In the genomic region with DNA sequence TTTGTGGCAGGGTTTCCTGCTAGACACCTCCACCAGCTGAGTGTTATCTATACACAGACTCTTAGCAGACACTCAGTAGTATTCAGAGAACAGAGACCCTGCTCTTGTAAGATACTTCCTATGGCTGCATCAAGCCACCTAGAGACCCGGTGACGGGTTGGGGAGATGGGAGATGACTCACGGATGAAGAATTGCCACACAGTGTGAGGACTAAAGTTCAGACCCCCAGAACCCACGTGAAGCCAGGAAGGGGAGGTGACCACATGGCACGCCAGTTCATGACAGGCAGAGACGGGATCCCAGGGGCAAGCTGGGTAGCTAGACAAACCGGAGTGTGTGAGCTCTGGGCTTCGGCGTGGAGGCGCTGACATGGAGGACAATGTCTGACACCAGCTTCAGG, we compare ENCODE assay signal across 15 mouse cellular contexts. TPM values are rescaled to one million over a fixed set of nuclear protein-coding genes. Genes with fewer than 3 reads are reported as not detected.
DNase-seq lines count a peak whose midpoint lies in the region; ATAC-seq lines count a peak whose summit lies in the region.
"Had no signal": no experiment of that assay in that cellular context is flagged by ENCODE, and none has a peak within 500 bp of the region (broad histone marks: within the 10 kb centered on the region; RNA-seq: fewer than 3 reads in every experiment).

No protein-coding gene starts in this region.

- WGBS in forebrain, embryonic 10.5 days, result 86% methylated on average over 10 of the region's 10 CpGs
- 80% methylated on average over 10 of the region's 10 CpGs for WGBS in forebrain, embryonic 14.5 days
- 70% methylated on average over 10 of the region's 10 CpGs for WGBS in lung, embryonic 15.5 days
- 73% methylated on average over 10 of the region's 10 CpGs for WGBS in intestine, embryonic 16.5 days

- no peak for ATAC-seq in forebrain, embryonic 14.5 days
- ATAC-seq in lung, embryonic 15.5 days (ENCODE audit: borderline replicate concordance, extremely low read depth, low FRiP score, low TSS enrichment), result 0 out of 2 replicates have a peak, but pooled peaks have one; percentile 9
- peak; percentile 52 for ATAC-seq in intestine, embryonic 16.5 days
- ATAC-seq in megakaryocyte-erythroid progenitor cell, adult 5-6 weeks (replicated peaks; ENCODE audit: low FRiP score, low TSS enrichment, poor library complexity, severe bottlenecking), result 0 out of 2 replicates have a peak, but pooled peaks have one; percentile 7

- no peak overlapping the region for H3K9ac ChIP-seq in forebrain, embryonic 14.5 days (ENCODE audit: low read length)
- H3K9ac ChIP-seq in lung, embryonic 15.5 days, result no peak overlapping the region
- no peak overlapping the region for H3K9ac ChIP-seq in intestine, embryonic 16.5 days (ENCODE audit: low read depth, low read length)
- H3K9ac ChIP-seq: hindbrain, embryonic 15.5 days; kidney, embryonic 15.5 days; liver, embryonic 15.5 days had no signal

- H3K36me3 ChIP-seq in forebrain, embryonic 10.5 days (replicated peaks), result no peaks in the 10 kb centered on the region
- H3K36me3 ChIP-seq in forebrain, embryonic 14.5 days (ENCODE audit: control insufficient read depth, insufficient read depth, low read length), result no peaks in the 10 kb centered on the region
- no peaks in the 10 kb centered on the region for H3K36me3 ChIP-seq in lung, embryonic 15.5 days
- H3K36me3 ChIP-seq in intestine, embryonic 16.5 days (ENCODE audit: control insufficient read depth, insufficient read depth, low read length), result no peaks in the 10 kb centered on the region
- H3K36me3 ChIP-seq: kidney, embryonic 15.5 days; liver, embryonic 15.5 days had no signal

- H3K4me1 ChIP-seq in forebrain, embryonic 10.5 days, result peaks cover 17% of the 10 kb centered on the region
- no peaks in the 10 kb centered on the region for H3K4me1 ChIP-seq in forebrain, embryonic 14.5 days (ENCODE audit: control insufficient read depth, insufficient read depth, low read length)
- H3K4me1 ChIP-seq in lung, embryonic 15.5 days, result no peaks in the 10 kb centered on the region
- peaks cover 13% of the 10 kb centered on the region for H3K4me1 ChIP-seq in intestine, embryonic 16.5 days (ENCODE audit: control insufficient read depth, insufficient read depth, low read length)
- H3K4me1 ChIP-seq: hindbrain, embryonic 15.5 days had no signal

- H3K9me3 ChIP-seq in forebrain, embryonic 10.5 days, result no peaks in the 10 kb centered on the region
- H3K9me3 ChIP-seq in forebrain, embryonic 14.5 days (replicated peaks; ENCODE audit: control insufficient read depth, low read length), result no peaks in the 10 kb centered on the region
- H3K9me3 ChIP-seq in lung, embryonic 15.5 days, result no peaks in the 10 kb centered on the region
- no peaks in the 10 kb centered on the region for H3K9me3 ChIP-seq in intestine, embryonic 16.5 days (ENCODE audit: control insufficient read depth, low read length)
- H3K9me3 ChIP-seq: hindbrain, embryonic 15.5 days; kidney, embryonic 15.5 days; liver, embryonic 15.5 days had no signal

- H3K4me3 ChIP-seq in forebrain, embryonic 10.5 days, result no peak overlapping the region
- no peak overlapping the region for H3K4me3 ChIP-seq in forebrain, embryonic 14.5 days (ENCODE audit: low read depth, low read length)
- H3K4me3 ChIP-seq in lung, embryonic 15.5 days, result no peak overlapping the region
- no peak overlapping the region for H3K4me3 ChIP-seq in intestine, embryonic 16.5 days (ENCODE audit: low read length)
- H3K4me3 ChIP-seq: erythroblast, embryonic 14.5 days; hindbrain, embryonic 15.5 days; kidney, embryonic 15.5 days; liver, embryonic 15.5 days had no signal

- no peak for DNase-seq in forebrain, embryonic 10.5 days (ENCODE audit: extremely low spot score, low spot score)
- DNase-seq in forebrain, embryonic 14.5 days (ENCODE audit: low spot score), result no peak
- no peak for DNase-seq in lung, postnatal 14 days
- no peak for DNase-seq in adrenal gland, postnatal 25 days
- no peak for DNase-seq in adrenal gland, postnatal 36 days
- DNase-seq: B cell, adult 2 months; cerebellum, adult 2 months had no signal

- H3K27me3 ChIP-seq in forebrain, embryonic 10.5 days (ENCODE audit: poor library complexity, severe bottlenecking), result no peaks in the 10 kb centered on the region
- no peaks in the 10 kb centered on the region for H3K27me3 ChIP-seq in forebrain, embryonic 14.5 days (replicated peaks; ENCODE audit: control insufficient read depth, insufficient read depth, low read length)
- H3K27me3 ChIP-seq in lung, embryonic 15.5 days, result no peaks in the 10 kb centered on the region
- no peaks in the 10 kb centered on the region for H3K27me3 ChIP-seq in intestine, embryonic 16.5 days (replicated peaks; ENCODE audit: control insufficient read depth, insufficient read depth, low read length)
- H3K27me3 ChIP-seq: hindbrain, embryonic 15.5 days; kidney, embryonic 15.5 days; liver, embryonic 15.5 days had no signal

- H3K27ac ChIP-seq in forebrain, embryonic 10.5 days, result 0 out of 2 replicates have a peak overlapping the region, but pooled peaks have one; percentile 25
- no peak overlapping the region for H3K27ac ChIP-seq in forebrain, embryonic 14.5 days (ENCODE audit: low read depth, low read length)
- no peak overlapping the region for H3K27ac ChIP-seq in lung, embryonic 15.5 days
- peak overlapping the region; percentile 24; the same call in 1 of the 2 replicates for H3K27ac ChIP-seq in intestine, embryonic 16.5 days (ENCODE audit: low read length)
- H3K27ac ChIP-seq: hindbrain, embryonic 15.5 days; kidney, embryonic 15.5 days; macrophage had no signal

- H3K4me2 ChIP-seq in forebrain, embryonic 14.5 days (ENCODE audit: low read length), result no peak overlapping the region
- no peak overlapping the region for H3K4me2 ChIP-seq in lung, embryonic 15.5 days
- H3K4me2 ChIP-seq in intestine, embryonic 16.5 days (ENCODE audit: low read depth, low read length), result no peak overlapping the region
- H3K4me2 ChIP-seq: hindbrain, embryonic 15.5 days; kidney, embryonic 15.5 days; liver, embryonic 15.5 days had no signal

RNA-seq across cellular contexts. Expression of a gene that starts 8.7 kb away (rescaled TPM):
- 13.2 and 14.6 TPM in 2 replicates for polyA plus RNA-seq in forebrain, embryonic 10.5 days (2016; fragmentation: Nextera tagmentation; extraction: Ambion mirVana)
- polyA plus RNA-seq in forebrain, embryonic 14.5 days (2014; fragmentation: Nextera tagmentation; extraction: Ambion mirVana), result 10.6 and 14.1 TPM in 2 replicates
- 16.4 and 17.9 TPM in 2 replicates for polyA plus RNA-seq in lung, embryonic 15.5 days (2015; fragmentation: Nextera tagmentation; extraction: Ambion mirVana)
- polyA plus RNA-seq in intestine, embryonic 16.5 days (2015; fragmentation: Nextera tagmentation; extraction: Ambion mirVana), result 25.4 and 27.4 TPM in 2 replicates
- total RNA-seq in megakaryocyte-erythroid progenitor cell, adult 5-6 weeks (2014; fragmentation: Nextera tagmentation), result 19.1 and 21.5 TPM in 2 replicates
- total RNA-seq in megakaryocyte-erythroid progenitor cell, adult 5-6 weeks (2017), result 17.3 and 19.5 TPM in 2 replicates
- 43.4 and 61.7 TPM in 2 replicates for total RNA-seq in adrenal gland, postnatal 25 days (2021)
- total RNA-seq in adrenal gland, postnatal 36 days (2021), result 10 to 100 TPM; 25.1 to 48.7 TPM

RNA-seq across cellular contexts. Expression of a gene that starts 53.3 kb away (rescaled TPM):
- polyA plus RNA-seq in forebrain, embryonic 10.5 days (2016; fragmentation: Nextera tagmentation; extraction: Ambion mirVana), result 0.99 and 1.4 TPM in 2 replicates
- polyA plus RNA-seq in forebrain, embryonic 14.5 days (2014; fragmentation: Nextera tagmentation; extraction: Ambion mirVana), result 1.4 and 1.7 TPM in 2 replicates
- polyA plus RNA-seq in lung, embryonic 15.5 days (2015; fragmentation: Nextera tagmentation; extraction: Ambion mirVana), result 2.4 and 3.5 TPM in 2 replicates
- polyA plus RNA-seq in intestine, embryonic 16.5 days (2015; fragmentation: Nextera tagmentation; extraction: Ambion mirVana), result 1.4 and 2.5 TPM in 2 replicates
- total RNA-seq in megakaryocyte-erythroid progenitor cell, adult 5-6 weeks (2014; fragmentation: Nextera tagmentation), result 0.50 TPM in 1 of 2 replicates, not detected in the other
- 0.53 and 1.8 TPM in 2 replicates for total RNA-seq in megakaryocyte-erythroid progenitor cell, adult 5-6 weeks (2017)
- total RNA-seq in adrenal gland, postnatal 25 days (2021), result 5.3 and 7.7 TPM in 2 replicates
- total RNA-seq in adrenal gland, postnatal 36 days (2021), result 1 to 10 TPM; 4.9 to 5.2 TPM
- polyA plus RNA-seq: erythroblast, embryonic 14.5 days; macrophage had no signal

RNA-seq across cellular contexts. Expression of a gene that starts 57.5 kb away (rescaled TPM):
- polyA plus RNA-seq in forebrain, embryonic 10.5 days (2016; fragmentation: Nextera tagmentation; extraction: Ambion mirVana), result 215 and 266 TPM in 2 replicates
- 270 and 313 TPM in 2 replicates for polyA plus RNA-seq in forebrain, embryonic 14.5 days (2014; fragmentation: Nextera tagmentation; extraction: Ambion mirVana)
- 323 and 371 TPM in 2 replicates for polyA plus RNA-seq in lung, embryonic 15.5 days (2015; fragmentation: Nextera tagmentation; extraction: Ambion mirVana)
- polyA plus RNA-seq in intestine, embryonic 16.5 days (2015; fragmentation: Nextera tagmentation; extraction: Ambion mirVana), result 264 and 268 TPM in 2 replicates
- total RNA-seq in megakaryocyte-erythroid progenitor cell, adult 5-6 weeks (2014; fragmentation: Nextera tagmentation), result 295 and 358 TPM in 2 replicates
- 148 and 204 TPM in 2 replicates for total RNA-seq in megakaryocyte-erythroid progenitor cell, adult 5-6 weeks (2017)
- 41.2 and 182 TPM in 2 replicates for total RNA-seq in adrenal gland, postnatal 25 days (2021)
- total RNA-seq in adrenal gland, postnatal 36 days (2021), result 10 to 100 TPM; 43.6 to 64.4 TPM
- polyA plus RNA-seq: erythroblast, embryonic 14.5 days had no signal

Comparison
In these comparisons a context has a peak if more than half of its experiments do, and no peak if none do; other contexts are left out.
1. H3K27ac ChIP-seq: peak in forebrain, embryonic 10.5 days (single experiment) and intestine, embryonic 16.5 days (single experiment); none in forebrain, embryonic 14.5 days (single experiment) and lung, embryonic 15.5 days (single experiment).